Mouse (Mus musculus): ENCODE data around the gene Nedd4. TPM values are rescaled to one million over a fixed set of nuclear protein-coding genes. Genes with fewer than 3 reads are reported as not detected.

Gene Nedd4
- polyA plus RNA-seq, 1 experiment from 2014 or later: 579 TPM

DNA sequence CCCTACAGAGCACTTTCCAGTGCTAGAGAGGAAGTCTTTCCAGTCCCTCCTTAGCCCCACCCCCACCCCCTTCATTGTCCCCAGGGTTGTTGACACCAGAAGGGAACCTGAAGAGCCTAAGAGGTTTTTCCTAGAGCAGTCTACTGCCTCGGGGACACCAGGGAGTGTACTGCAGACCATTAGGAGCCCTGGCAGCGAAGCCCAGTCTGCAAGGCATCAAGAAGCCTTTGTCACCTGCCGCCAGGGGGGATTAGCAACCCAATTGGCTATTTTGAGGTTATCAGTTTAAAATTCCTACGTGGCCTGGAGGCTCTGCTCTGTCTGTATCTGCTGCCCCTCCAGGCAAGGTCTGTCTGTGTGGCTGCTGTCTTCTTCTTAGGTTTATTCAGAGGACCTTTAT, 117.6 kb downstream of the Nedd4 start:
- no peaks in the 10 kb centered on the region; the same call in 1 of the 2 replicates for H3K9me3 ChIP-seq
- H3K9ac ChIP-seq: no peak overlapping the region
- H3K4me1 ChIP-seq: peaks cover 26% of the 10 kb centered on the region
- peaks cover 9% of the 10 kb centered on the region; the same call in 1 of the 2 replicates for H3K27me3 ChIP-seq
- no peaks in the 10 kb centered on the region for H3K36me3 ChIP-seq
- H3K4me3 ChIP-seq: no peak overlapping the region
- 26% methylated on average over 4 of the region's 4 CpGs for WGBS
- H3K4me2 ChIP-seq: no peak overlapping the region
- ATAC-seq (ENCODE audit: insufficient number of reproducible peaks, low FRiP score, low TSS enrichment, low read depth): no peak
- no peak overlapping the region for H3K27ac ChIP-seq

GRCm38 (mm10) chr9:72780694-72781093, 118.5 kb downstream of the Nedd4 start:
- peaks cover 9% of the 10 kb centered on the region; the same call in 1 of the 2 replicates for H3K27me3 ChIP-seq
- no peak overlapping the region for H3K9ac ChIP-seq
- no peak overlapping the region for H3K27ac ChIP-seq
- no peak overlapping the region for H3K4me3 ChIP-seq
- no peak for ATAC-seq (ENCODE audit: insufficient number of reproducible peaks, low FRiP score, low TSS enrichment, low read depth)
- peaks cover 26% of the 10 kb centered on the region for H3K4me1 ChIP-seq
- no peaks in the 10 kb centered on the region for H3K36me3 ChIP-seq
- no peaks in the 10 kb centered on the region; the same call in 1 of the 2 replicates for H3K9me3 ChIP-seq
- WGBS: 28% methylated on average over 5 of the region's 5 CpGs
- no peak overlapping the region for H3K4me2 ChIP-seq

DNA sequence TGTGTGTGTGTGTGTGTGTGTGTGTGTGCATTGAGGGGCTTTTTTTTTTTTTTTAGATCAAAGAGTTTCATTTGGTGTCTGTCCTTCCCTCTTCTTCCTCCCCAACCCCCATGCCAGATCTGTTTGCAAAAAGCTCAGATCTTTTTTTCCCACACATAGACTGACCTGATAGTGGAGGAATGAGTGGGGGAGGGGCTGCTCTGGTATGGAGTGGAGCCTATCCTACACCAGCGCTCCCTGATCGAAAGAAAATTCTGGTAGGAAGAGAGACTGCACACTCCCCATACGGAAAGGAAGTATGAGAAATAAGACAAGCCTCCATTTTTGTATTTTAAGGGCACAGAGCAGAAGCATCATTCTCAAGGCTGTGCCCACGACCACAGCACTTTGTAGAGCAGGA, 119.3 kb downstream of the Nedd4 start:
- H3K4me1 ChIP-seq: peaks cover 26% of the 10 kb centered on the region
- no peak overlapping the region for H3K4me2 ChIP-seq
- WGBS: 28% methylated on average over 4 of the region's 4 CpGs
- no peaks in the 10 kb centered on the region; the same call in 1 of the 2 replicates for H3K9me3 ChIP-seq
- no peak overlapping the region for H3K9ac ChIP-seq
- H3K36me3 ChIP-seq: no peaks in the 10 kb centered on the region
- no peak for ATAC-seq (ENCODE audit: insufficient number of reproducible peaks, low FRiP score, low TSS enrichment, low read depth)
- no peak overlapping the region for H3K27ac ChIP-seq
- peaks cover 9% of the 10 kb centered on the region; the same call in 1 of the 2 replicates for H3K27me3 ChIP-seq
- H3K4me3 ChIP-seq: no peak overlapping the region

DNA sequence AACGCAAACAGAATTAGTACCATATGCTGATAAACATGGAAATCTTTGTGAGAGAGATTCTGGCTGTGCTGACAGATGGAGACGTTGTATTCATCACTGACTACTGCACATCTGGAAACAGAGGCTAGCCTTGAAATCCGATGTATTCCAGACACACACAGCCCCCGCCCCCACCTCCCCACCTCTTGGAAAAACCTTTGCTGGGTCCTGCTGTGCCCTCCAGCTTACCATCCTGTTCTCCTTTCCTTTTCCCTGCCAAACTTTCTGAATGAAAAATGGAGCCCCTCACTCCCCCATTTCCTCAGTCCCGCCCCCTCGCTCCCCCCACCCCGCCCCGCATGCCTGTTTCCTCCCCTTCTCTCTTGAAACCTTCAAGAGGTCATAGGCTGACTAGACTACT, 120.0 kb downstream of the Nedd4 start:
- Histone ChIP-seq H3K9ac (no peak overlapping the region), H3K36me3 (no peaks in the 10 kb centered on the region), H3K27me3 (peaks cover 9% of the 10 kb centered on the region; the same call in 1 of the 2 replicates), H3K4me3 (no peak overlapping the region), H3K4me1 (peaks cover 26% of the 10 kb centered on the region), H3K9me3 (no peaks in the 10 kb centered on the region; the same call in 1 of the 2 replicates), H3K27ac (no peak overlapping the region), H3K4me2 (no peak overlapping the region)
- WGBS: 20% methylated on average over 8 of the region's 8 CpGs
- no peak for ATAC-seq (ENCODE audit: insufficient number of reproducible peaks, low FRiP score, low TSS enrichment, low read depth)

GRCm38 (mm10) chr9:72787732-72788131, 125.6 kb downstream of the Nedd4 start:
- Histone ChIP-seq H3K27ac (no peak overlapping the region), H3K9me3 (no peaks in the 10 kb centered on the region), H3K4me1 (peaks cover 14% of the 10 kb centered on the region), H3K4me2 (no peak overlapping the region), H3K9ac (no peak overlapping the region), H3K4me3 (no peak overlapping the region), H3K36me3 (no peaks in the 10 kb centered on the region), H3K27me3 (no peaks in the 10 kb centered on the region)
- 89% methylated on average over 1 of the region's 1 CpGs for WGBS
- no peak for ATAC-seq (ENCODE audit: insufficient number of reproducible peaks, low FRiP score, low TSS enrichment, low read depth)

GRCm38 (mm10) chr9:72790530-72791212, 128.5 kb downstream of the Nedd4 start:
- Histone ChIP-seq H3K9me3 (no peaks in the 10 kb centered on the region), H3K27me3 (no peaks in the 10 kb centered on the region), H3K4me3 (no peak overlapping the region), H3K4me2 (peak overlapping the region; percentile 19; the same call in 1 of the 2 replicates), H3K4me1 (peaks cover 14% of the 10 kb centered on the region), H3K27ac (peak overlapping the region; percentile 57), H3K9ac (no peak overlapping the region), H3K36me3 (no peaks in the 10 kb centered on the region)
- no peak for ATAC-seq (ENCODE audit: insufficient number of reproducible peaks, low FRiP score, low TSS enrichment, low read depth)
- 38% methylated on average over 14 of the region's 14 CpGs for whole genome bisulfite sequencing

GRCm38 (mm10) chr9:72791213-72791582, 129.1 kb downstream of the Nedd4 start:
- Histone ChIP-seq H3K27ac (peak overlapping the region; percentile 57), H3K9ac (no peak overlapping the region), H3K27me3 (no peaks in the 10 kb centered on the region), H3K9me3 (no peaks in the 10 kb centered on the region), H3K4me2 (peak overlapping the region; percentile 19), H3K36me3 (no peaks in the 10 kb centered on the region), H3K4me1 (peaks cover 14% of the 10 kb centered on the region), H3K4me3 (no peak overlapping the region)
- WGBS: 27% methylated on average over 10 of the region's 10 CpGs
- ATAC-seq (ENCODE audit: insufficient number of reproducible peaks, low FRiP score, low TSS enrichment, low read depth): 0 out of 2 replicates have a peak, but pooled peaks have one; percentile 19

- H3K9me3 ChIP-seq: no peaks in the 10 kb centered on the region
- H3K27me3 ChIP-seq: no peaks in the 10 kb centered on the region
- H3K27ac ChIP-seq: no peak overlapping the region
- no peak overlapping the region for H3K4me3 ChIP-seq
- no peaks in the 10 kb centered on the region for H3K36me3 ChIP-seq
- H3K4me2 ChIP-seq: no peak overlapping the region
- H3K4me1 ChIP-seq: peaks cover 14% of the 10 kb centered on the region
- no peak overlapping the region for H3K9ac ChIP-seq
- ATAC-seq (ENCODE audit: insufficient number of reproducible peaks, low FRiP score, low TSS enrichment, low read depth): no peak
- WGBS: 11% methylated on average over 6 of the region's 6 CpGs
Measured at GRCm38 (mm10) chr9:72791681-72792080, 129.5 kb downstream of the Nedd4 start.

GRCm38 (mm10) chr9:72795243-72795642, 133.1 kb downstream of the Nedd4 start:
- Histone ChIP-seq H3K4me3 (no peak overlapping the region), H3K36me3 (no peaks in the 10 kb centered on the region), H3K4me1 (peaks cover 14% of the 10 kb centered on the region), H3K27ac (no peak overlapping the region), H3K9ac (no peak overlapping the region), H3K4me2 (no peak overlapping the region), H3K27me3 (no peaks in the 10 kb centered on the region), H3K9me3 (no peaks in the 10 kb centered on the region)
- WGBS: 83% methylated on average over 3 of the region's 3 CpGs
- ATAC-seq (ENCODE audit: insufficient number of reproducible peaks, low FRiP score, low TSS enrichment, low read depth): no peak

DNA sequence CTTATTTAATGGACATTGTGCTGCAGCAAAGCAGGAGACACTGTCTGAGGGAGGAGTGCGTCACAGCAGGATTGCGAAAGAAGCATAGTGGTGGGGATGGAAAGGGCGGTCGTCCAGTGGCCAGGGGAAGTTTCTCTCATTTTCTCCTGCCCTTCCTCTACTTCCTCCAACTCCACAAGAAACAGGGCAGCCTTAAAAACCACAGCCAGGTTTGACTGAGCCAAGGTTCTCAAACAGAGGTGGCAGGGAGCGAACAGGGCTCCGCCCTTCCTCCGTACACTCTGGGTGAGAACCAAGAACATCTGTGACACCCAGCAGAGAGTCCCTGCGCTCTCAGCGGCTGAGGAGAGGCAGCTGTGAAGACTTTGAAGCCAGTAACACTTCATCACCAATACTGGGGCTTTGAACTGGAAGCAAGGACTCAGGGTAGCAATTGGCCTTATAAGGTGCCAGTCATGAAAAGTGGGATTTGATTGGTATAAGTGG, 135.0 kb downstream of the Nedd4 start:
- no peak for ATAC-seq (ENCODE audit: insufficient number of reproducible peaks, low FRiP score, low TSS enrichment, low read depth)
- H3K4me2 ChIP-seq: 0 out of 2 replicates have a peak overlapping the region, but pooled peaks have one; percentile 8
- no peaks in the 10 kb centered on the region for H3K9me3 ChIP-seq
- WGBS: 30% methylated on average over 9 of the region's 9 CpGs
- no peak overlapping the region for H3K27ac ChIP-seq
- H3K9ac ChIP-seq: no peak overlapping the region
- H3K27me3 ChIP-seq: peaks cover 1% of the 10 kb centered on the region; the same call in 1 of the 2 replicates
- H3K4me1 ChIP-seq: no peaks in the 10 kb centered on the region
- H3K36me3 ChIP-seq: no peaks in the 10 kb centered on the region
- H3K4me3 ChIP-seq: no peak overlapping the region
